Mouse (Mus musculus) midbrain, postnatal 0 days (tissue): ENCODE measurements at regions not wholly inside any gene's neighbourhood (a gene's known extent, or its start where the extent isn't known, plus 50 kb on each side); places are given as distances from the start of the nearest gene placed in this dataset.

Source experiments
- ATAC-seq: fragments of 200-750 bp; cut with Nextera tagmentation; 2 replicates; pipeline ENCODE4 v1.8.0; 2017; ENCODE audit warnings: moderate number of reproducible peaks, mild to moderate bottlenecking, moderate TSS enrichment, moderate library complexity; ENCODE audit not compliant: low FRiP score
- DNase-seq: peaks from one replicate; pipeline ENCODE4 v3.0.0-alpha.2; 2015; ENCODE audit warnings: low spot score
- H3K27ac ChIP-seq: fragments of 300-500 bp; sonication (generic); 2 replicates; pipeline ENCODE4 v1.5.1; 2014; ENCODE audit warnings: low read depth, mild to moderate bottlenecking, low read length, mixed read lengths
- H3K27me3 ChIP-seq: fragments of 300-500 bp; sonication (generic); 2 replicates; pipeline ENCODE4 v1.6.1; 2014; ENCODE audit warnings: low read length, control low read depth, mixed read lengths; ENCODE audit not compliant: insufficient read depth
- H3K36me3 ChIP-seq: fragments of 300-500 bp; sonication (generic); 2 replicates; pipeline ENCODE4 v1.6.1; 2014; ENCODE audit warnings: low read length, control low read depth, mixed read lengths; ENCODE audit not compliant: insufficient read depth
- H3K4me1 ChIP-seq: fragments of 300-500 bp; sonication (generic); 2 replicates; pipeline ENCODE4 v1.6.1; 2014; ENCODE audit warnings: mild to moderate bottlenecking, control low read depth, antibody characterized with exemption, low read length, mixed read lengths; ENCODE audit not compliant: insufficient read depth
- H3K4me2 ChIP-seq: fragments of 300-500 bp; sonication (generic); 2 replicates; pipeline ENCODE4 v1.6.1; 2014; ENCODE audit warnings: low read depth, mild to moderate bottlenecking, low read length, mixed read lengths; ENCODE audit not compliant: poor library complexity, severe bottlenecking
- H3K4me3 ChIP-seq: fragments of 300-500 bp; sonication (generic); 2 replicates; pipeline ENCODE4 v1.5.1; 2014; ENCODE audit warnings: low read depth, mild to moderate bottlenecking, low read length, moderate library complexity
- H3K9ac ChIP-seq: fragments of 300-500 bp; sonication (generic); replicated peaks from 2 replicates; pipeline ENCODE4 v1.6.1; 2014; ENCODE audit warnings: mild to moderate bottlenecking, low read length, moderate library complexity, mixed read lengths; ENCODE audit not compliant: poor library complexity, severe bottlenecking
- H3K9me3 ChIP-seq: fragments of 300-500 bp; sonication (generic); 2 replicates; pipeline ENCODE4 v1.6.1; 2016; ENCODE audit warnings: low read length, control low read depth
- CTCF ChIP-seq: IDR thresholded peaks from 2 replicates; pipeline ENCODE4 v1.5.1; 2016; ENCODE audit warnings: antibody characterized with exemption, mild to moderate bottlenecking
- WGBS: fragments of 180-500 bp; shearing (Covaris S2); extraction: QIAGEN DNeasy Blood & Tissue Kit; methylation state at CpG from one replicate; pipeline ENCODE4 v1.1.7; 2014; 5-methylcytosine and 5-hydroxymethylcytosine counted together

- Histone ChIP-seq H3K4me2 (no peak overlapping the region), H3K27me3 (no peaks in the 10 kb centered on the region), H3K9me3 (no peaks in the 10 kb centered on the region), H3K4me1 (no peaks in the 10 kb centered on the region), H3K36me3 (no peaks in the 10 kb centered on the region), H3K4me3 (no peak overlapping the region), H3K9ac (no peak overlapping the region), H3K27ac (no peak overlapping the region)
- WGBS = 57% methylated on average over 3 of the region's 3 CpGs
- DNase-seq = no peak
- TF ChIP-seq CTCF = no peak
- ATAC-seq = no peak
These were observed 114.0 kb upstream of the Etaa1 start for GRCm38 (mm10) chr11:18067676-18068075.

- DNase-seq (no peak), ATAC-seq (no peak)
- H3K4me2 ChIP-seq = no peak overlapping the region
These were observed 87.9 kb upstream of the Etaa1 start for GRCm38 (mm10) chr11:18041589-18041988.

GRCm38 (mm10) chr11:18031049-18031448, 77.4 kb upstream of the Etaa1 start:
- Histone ChIP-seq H3K4me3 (no peak overlapping the region), H3K4me1 (no peaks in the 10 kb centered on the region), H3K9ac (no peak overlapping the region), H3K9me3 (no peaks in the 10 kb centered on the region), H3K4me2 (no peak overlapping the region), H3K27me3 (no peaks in the 10 kb centered on the region), H3K36me3 (no peaks in the 10 kb centered on the region), H3K27ac (no peak overlapping the region)
- no peak for TF ChIP-seq CTCF
- no peak for DNase-seq
- ATAC-seq = no peak
- WGBS = 94% methylated on average over 4 of the region's 4 CpGs

More at GRCm38 (mm10) chr11:18041589-18041988, 87.9 kb upstream of the Etaa1 start:
- Histone ChIP-seq H3K4me1 (no peaks in the 10 kb centered on the region), H3K9me3 (no peaks in the 10 kb centered on the region), H3K36me3 (no peaks in the 10 kb centered on the region), H3K27me3 (no peaks in the 10 kb centered on the region), H3K4me3 (no peak overlapping the region), H3K9ac (no peak overlapping the region), H3K27ac (no peak overlapping the region)
- no peak for TF ChIP-seq CTCF
- WGBS = 96% methylated on average over 1 of the region's 1 CpGs

GRCm38 (mm10) chr11:18022065-18022464, 68.4 kb upstream of the Etaa1 start:
- H3K9me3 ChIP-seq = no peaks in the 10 kb centered on the region
- no peaks in the 10 kb centered on the region for H3K36me3 ChIP-seq
- WGBS = 90% methylated on average over 4 of the region's 4 CpGs
- no peak for TF ChIP-seq CTCF
- ATAC-seq (no peak), DNase-seq (no peak)
- no peak overlapping the region for H3K4me2 ChIP-seq
- H3K4me1 ChIP-seq = no peaks in the 10 kb centered on the region
- no peak overlapping the region for H3K4me3 ChIP-seq
- no peak overlapping the region for H3K9ac ChIP-seq
- H3K27me3 ChIP-seq = no peaks in the 10 kb centered on the region
- no peak overlapping the region for H3K27ac ChIP-seq

GRCm38 (mm10) chr11:18015239-18015638, 61.6 kb upstream of the Etaa1 start:
- Histone ChIP-seq H3K9ac (no peak overlapping the region), H3K36me3 (no peaks in the 10 kb centered on the region), H3K4me1 (0 out of 2 replicates have a peak, but pooled peaks cover 3% of the 10 kb centered on the region), H3K4me2 (no peak overlapping the region), H3K27me3 (no peaks in the 10 kb centered on the region), H3K27ac (no peak overlapping the region), H3K9me3 (no peaks in the 10 kb centered on the region), H3K4me3 (no peak overlapping the region)
- TF ChIP-seq CTCF = no peak
- DNase-seq (no peak), ATAC-seq (no peak)
- 26% methylated on average over 4 of the region's 4 CpGs for WGBS

GRCm38 (mm10) chr11:18014610-18015009, 60.9 kb upstream of the Etaa1 start:
- no peak; the same call in 1 of the 2 replicates for ATAC-seq
- Histone ChIP-seq H3K9me3 (no peaks in the 10 kb centered on the region), H3K27ac (no peak overlapping the region), H3K4me2 (no peak overlapping the region), H3K4me1 (0 out of 2 replicates have a peak, but pooled peaks cover 3% of the 10 kb centered on the region), H3K9ac (no peak overlapping the region), H3K36me3 (no peaks in the 10 kb centered on the region), H3K4me3 (no peak overlapping the region), H3K27me3 (no peaks in the 10 kb centered on the region)
- WGBS = 16% methylated on average over 9 of the region's 9 CpGs
- peak; percentile 68 for DNase-seq
- TF ChIP-seq CTCF = no peak
